Mouse (Mus musculus) kidney, embryonic 15.5 days (tissue): ENCODE data around the gene Gan. TPM values are rescaled to one million over a fixed set of nuclear protein-coding genes. Genes with fewer than 3 reads are reported as not detected.

Experiments
- ATAC-seq: fragments of 200-750 bp; cut with Nextera tagmentation; replicated peaks from 2 replicates; pipeline ENCODE4 v1.8.0; 2017; ENCODE audit warnings: moderate TSS enrichment; ENCODE audit not compliant: low FRiP score
- H3K27ac ChIP-seq: fragments of 300-500 bp; sonication (generic); 2 replicates; pipeline ENCODE4 v1.5.1; 2015; ENCODE audit warnings: mild to moderate bottlenecking, inconsistent platforms
- H3K27me3 ChIP-seq: fragments of 300-500 bp; sonication (generic); 2 replicates; pipeline ENCODE4 v1.6.1; 2015; ENCODE audit warnings: inconsistent platforms
- H3K36me3 ChIP-seq: fragments of 300-500 bp; sonication (generic); 2 replicates; pipeline ENCODE4 v1.6.1; 2015; ENCODE audit warnings: inconsistent platforms
- H3K4me1 ChIP-seq: fragments of 300-500 bp; sonication (generic); 2 replicates; pipeline ENCODE4 v1.6.1; 2015; ENCODE audit warnings: inconsistent platforms
- H3K4me2 ChIP-seq: fragments of 300-500 bp; sonication (generic); 2 replicates; pipeline ENCODE4 v1.6.1; 2015; ENCODE audit warnings: moderate library complexity, mild to moderate bottlenecking, inconsistent platforms
- H3K4me3 ChIP-seq: fragments of 300-500 bp; sonication (generic); replicated peaks from 2 replicates; pipeline ENCODE4 v1.5.1; 2015; ENCODE audit warnings: mild to moderate bottlenecking, inconsistent platforms
- H3K9ac ChIP-seq: fragments of 300-500 bp; sonication (generic); 2 replicates; pipeline ENCODE4 v1.6.1; 2015; ENCODE audit warnings: mild to moderate bottlenecking, inconsistent platforms
- H3K9me3 ChIP-seq: fragments of 300-500 bp; sonication (generic); replicated peaks from 2 replicates; pipeline ENCODE4 v1.6.1; 2016; ENCODE audit warnings: inconsistent platforms
- WGBS: fragments of 180-500 bp; shearing (Covaris S2); methylation state at CpG from one replicate; pipeline ENCODE4 v1.1.7; 2015; ENCODE audit warnings: mixed read lengths; 5-methylcytosine and 5-hydroxymethylcytosine counted together
- polyA plus RNA-seq: library from polyadenylated mRNA; unstranded; fragments of >200 nt; fragmentation: Nextera tagmentation; extraction: Ambion mirVana; gene quantifications from 2 replicates; pipeline ENCODE4 v1.2.1, GENCODE M21; 2015

Gan gene
- polyA plus RNA-seq, 1 experiment from 2014 or later = 1.9 TPM

GRCm38 (mm10) chr8:117125854-117126253 is 32.1 kb upstream of the Gan start:
- Histone ChIP-seq H3K4me2 (no peak overlapping the region), H3K4me3 (no peak overlapping the region), H3K36me3 (no peaks in the 10 kb centered on the region), H3K4me1 (no peaks in the 10 kb centered on the region), H3K9me3 (no peaks in the 10 kb centered on the region), H3K9ac (no peak overlapping the region), H3K27ac (no peak overlapping the region), H3K27me3 (no peaks in the 10 kb centered on the region; the same call in 1 of the 2 replicates)
- 95% methylated on average over 3 of the region's 3 CpGs for WGBS
- ATAC-seq = no peak

GRCm38 (mm10) chr8:117126411-117126810 is 31.5 kb upstream of the Gan start:
- Histone ChIP-seq H3K27ac (no peak overlapping the region), H3K4me1 (no peaks in the 10 kb centered on the region), H3K9ac (no peak overlapping the region), H3K36me3 (no peaks in the 10 kb centered on the region), H3K4me3 (no peak overlapping the region), H3K4me2 (no peak overlapping the region), H3K9me3 (no peaks in the 10 kb centered on the region), H3K27me3 (no peaks in the 10 kb centered on the region; the same call in 1 of the 2 replicates)
- ATAC-seq = no peak
- WGBS = 93% methylated on average over 3 of the region's 3 CpGs

- Histone ChIP-seq H3K9ac (no peak overlapping the region), H3K4me2 (no peak overlapping the region), H3K4me3 (no peak overlapping the region), H3K9me3 (no peaks in the 10 kb centered on the region), H3K4me1 (no peaks in the 10 kb centered on the region), H3K36me3 (no peaks in the 10 kb centered on the region), H3K27ac (no peak overlapping the region), H3K27me3 (no peaks in the 10 kb centered on the region; the same call in 1 of the 2 replicates)
- no peak for ATAC-seq
- WGBS = 82% methylated on average over 8 of the region's 8 CpGs
Observed at GRCm38 (mm10) chr8:117127063-117127462, 30.9 kb upstream of the Gan start.

- Histone ChIP-seq H3K4me2 (no peak overlapping the region), H3K9ac (no peak overlapping the region), H3K27ac (no peak overlapping the region), H3K9me3 (no peaks in the 10 kb centered on the region), H3K4me1 (peaks cover 8% of the 10 kb centered on the region; the same call in 1 of the 2 replicates), H3K27me3 (no peaks in the 10 kb centered on the region; the same call in 1 of the 2 replicates), H3K36me3 (no peaks in the 10 kb centered on the region), H3K4me3 (no peak overlapping the region)
- WGBS = 92% methylated on average over 3 of the region's 3 CpGs
- no peak for ATAC-seq
Observed at GRCm38 (mm10) chr8:117133702-117134101, 24.2 kb upstream of the Gan start.

GRCm38 (mm10) chr8:117136351-117136750 is 21.6 kb upstream of the Gan start:
- H3K27me3 ChIP-seq = no peaks in the 10 kb centered on the region

GRCm38 (mm10) chr8:117136763-117137162 is 21.2 kb upstream of the Gan start:
- 48% methylated on average over 2 of the region's 2 CpGs for WGBS
- H3K9me3 ChIP-seq = no peaks in the 10 kb centered on the region
- ATAC-seq = no peak
- no peaks in the 10 kb centered on the region for H3K36me3 ChIP-seq
- H3K4me2 ChIP-seq = no peak overlapping the region
- peaks cover 8% of the 10 kb centered on the region; the same call in 1 of the 2 replicates for H3K4me1 ChIP-seq
- no peaks in the 10 kb centered on the region for H3K27me3 ChIP-seq
- no peak overlapping the region for H3K27ac ChIP-seq
- H3K9ac ChIP-seq = no peak overlapping the region
- no peak overlapping the region for H3K4me3 ChIP-seq

More at GRCm38 (mm10) chr8:117136351-117136750, 21.6 kb upstream of the Gan start:
- 21% methylated on average over 4 of the region's 4 CpGs for WGBS
- no peak for ATAC-seq
- H3K4me2 ChIP-seq = no peak overlapping the region
- H3K4me1 ChIP-seq = peaks cover 8% of the 10 kb centered on the region; the same call in 1 of the 2 replicates
- H3K9me3 ChIP-seq = no peaks in the 10 kb centered on the region
- no peak overlapping the region for H3K4me3 ChIP-seq
- no peak overlapping the region for H3K27ac ChIP-seq
- H3K36me3 ChIP-seq = no peaks in the 10 kb centered on the region
- no peak overlapping the region for H3K9ac ChIP-seq

GRCm38 (mm10) chr8:117137357-117137756 is 20.6 kb upstream of the Gan start:
- no peak for ATAC-seq
- Histone ChIP-seq H3K9me3 (no peaks in the 10 kb centered on the region), H3K27me3 (no peaks in the 10 kb centered on the region), H3K27ac (no peak overlapping the region), H3K4me1 (peaks cover 8% of the 10 kb centered on the region; the same call in 1 of the 2 replicates), H3K9ac (no peak overlapping the region), H3K36me3 (no peaks in the 10 kb centered on the region), H3K4me2 (peak overlapping the region; percentile 3; the same call in 1 of the 2 replicates), H3K4me3 (no peak overlapping the region)
- WGBS = 53% methylated on average over 11 of the region's 11 CpGs

- no peak for ATAC-seq
- Histone ChIP-seq H3K4me2 (no peak overlapping the region), H3K36me3 (no peaks in the 10 kb centered on the region), H3K9me3 (no peaks in the 10 kb centered on the region), H3K27ac (no peak overlapping the region), H3K27me3 (no peaks in the 10 kb centered on the region), H3K9ac (no peak overlapping the region), H3K4me3 (no peak overlapping the region), H3K4me1 (no peaks in the 10 kb centered on the region)
- WGBS = 93% methylated on average over 6 of the region's 6 CpGs
Observed at GRCm38 (mm10) chr8:117148520-117148919, 9.4 kb upstream of the Gan start.

- no peak overlapping the region for H3K4me3 ChIP-seq
- peaks cover 31% of the 10 kb centered on the region for H3K4me1 ChIP-seq
- H3K4me2 ChIP-seq = peak overlapping the region; percentile 93
- no peaks in the 10 kb centered on the region for H3K9me3 ChIP-seq
- H3K36me3 ChIP-seq = no peaks in the 10 kb centered on the region
- H3K27ac ChIP-seq = no peak overlapping the region
- WGBS = 95% methylated on average over 4 of the region's 4 CpGs
- H3K27me3 ChIP-seq = no peaks in the 10 kb centered on the region
- H3K9ac ChIP-seq = no peak overlapping the region
- no peak for ATAC-seq
Observed at GRCm38 (mm10) chr8:117156149-117156548, 1.8 kb upstream of the Gan start.

GRCm38 (mm10) chr8:117156866-117157768 is 818 bp upstream of the Gan start:
- no peaks in the 10 kb centered on the region for H3K36me3 ChIP-seq
- H3K27ac ChIP-seq = peak overlapping the region; percentile 89
- H3K4me3 ChIP-seq = peak overlapping the region; percentile 97
- peaks cover 35% of the 10 kb centered on the region for H3K4me1 ChIP-seq
- H3K9me3 ChIP-seq = no peaks in the 10 kb centered on the region
- H3K9ac ChIP-seq = peak overlapping the region; percentile 75
- peak; percentile 16; the same call in 1 of the 2 replicates for ATAC-seq
- peak overlapping the region; percentile 93 for H3K4me2 ChIP-seq
- H3K27me3 ChIP-seq = no peaks in the 10 kb centered on the region
- WGBS = 10% methylated on average over 33 of the region's 33 CpGs

GRCm38 (mm10) chr8:117157769-117158091 is 205 bp upstream of the Gan start:
- Histone ChIP-seq H3K4me1 (peaks cover 35% of the 10 kb centered on the region), H3K27ac (peak overlapping the region; percentile 89), H3K4me2 (peak overlapping the region; percentile 93), H3K9me3 (no peaks in the 10 kb centered on the region), H3K9ac (peak overlapping the region; percentile 94), H3K36me3 (no peaks in the 10 kb centered on the region), H3K27me3 (no peaks in the 10 kb centered on the region), H3K4me3 (peak overlapping the region; percentile 97)
- WGBS = under 1% methylated on average over 45 of the region's 45 CpGs
- ATAC-seq = peak; percentile 96

GRCm38 (mm10) chr8:117159031-117159430 is 1.1 kb downstream of the Gan start:
- H3K9ac ChIP-seq = peak overlapping the region; percentile 94; the same call in 1 of the 2 replicates
- ATAC-seq = no peak
- WGBS = 46% methylated on average over 5 of the region's 5 CpGs

More at GRCm38 (mm10) chr8:117159031-117159430, 1.1 kb downstream of the Gan start:
- Histone ChIP-seq H3K27ac (no peak overlapping the region), H3K9me3 (no peaks in the 10 kb centered on the region), H3K4me1 (peaks cover 41% of the 10 kb centered on the region), H3K36me3 (no peaks in the 10 kb centered on the region), H3K4me3 (peak overlapping the region; percentile 97), H3K27me3 (no peaks in the 10 kb centered on the region), H3K4me2 (peak overlapping the region; percentile 93)
